Mouse (Mus musculus): ENCODE measurements around the gene Itsn1.
A peak's percentile ranks its signal among the peaks of the same experiment; 100 is the strongest.

Gene Itsn1

GRCm38 (mm10) chr16:91946261-91946660, 217.2 kb downstream of the Itsn1 start:
- no peak for DNase-seq (ENCODE audit: extremely low spot score)

GRCm38 (mm10) chr16:91947093-91947492, 218.0 kb downstream of the Itsn1 start:
- DNase-seq (ENCODE audit: extremely low spot score): no peak

- DNase-seq (ENCODE audit: extremely low spot score): no peak
Observed at GRCm38 (mm10) chr16:91953967-91954366, 224.9 kb downstream of the Itsn1 start.

- DNase-seq (ENCODE audit: extremely low spot score): no peak
Observed at GRCm38 (mm10) chr16:91954766-91955165, 225.7 kb downstream of the Itsn1 start.

GRCm38 (mm10) chr16:91962204-91962893, 233.3 kb downstream of the Itsn1 start:
- no peak for DNase-seq (ENCODE audit: extremely low spot score)

GRCm38 (mm10) chr16:91962894-91963555, 233.9 kb downstream of the Itsn1 start:
- peak; percentile 43 for DNase-seq (ENCODE audit: extremely low spot score)

DNA sequence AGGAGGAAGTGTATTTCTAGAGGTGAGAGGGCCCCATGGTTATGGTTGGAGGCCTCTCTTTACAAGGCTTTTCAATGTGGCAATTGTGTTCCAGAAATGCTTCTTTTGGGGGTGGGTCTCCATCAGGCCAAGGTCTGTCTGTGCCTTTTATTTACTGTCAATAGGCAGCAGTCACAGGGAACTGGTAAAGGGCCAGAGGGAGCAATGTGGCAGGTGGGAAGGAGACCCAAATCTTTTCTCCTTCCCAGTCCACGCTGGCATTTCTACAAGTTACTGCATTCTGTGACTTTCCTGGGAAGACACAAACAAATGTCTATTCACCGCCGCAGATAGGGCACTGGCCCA, 234.4 kb downstream of the Itsn1 start:
- DNase-seq (ENCODE audit: extremely low spot score): no peak

DNA sequence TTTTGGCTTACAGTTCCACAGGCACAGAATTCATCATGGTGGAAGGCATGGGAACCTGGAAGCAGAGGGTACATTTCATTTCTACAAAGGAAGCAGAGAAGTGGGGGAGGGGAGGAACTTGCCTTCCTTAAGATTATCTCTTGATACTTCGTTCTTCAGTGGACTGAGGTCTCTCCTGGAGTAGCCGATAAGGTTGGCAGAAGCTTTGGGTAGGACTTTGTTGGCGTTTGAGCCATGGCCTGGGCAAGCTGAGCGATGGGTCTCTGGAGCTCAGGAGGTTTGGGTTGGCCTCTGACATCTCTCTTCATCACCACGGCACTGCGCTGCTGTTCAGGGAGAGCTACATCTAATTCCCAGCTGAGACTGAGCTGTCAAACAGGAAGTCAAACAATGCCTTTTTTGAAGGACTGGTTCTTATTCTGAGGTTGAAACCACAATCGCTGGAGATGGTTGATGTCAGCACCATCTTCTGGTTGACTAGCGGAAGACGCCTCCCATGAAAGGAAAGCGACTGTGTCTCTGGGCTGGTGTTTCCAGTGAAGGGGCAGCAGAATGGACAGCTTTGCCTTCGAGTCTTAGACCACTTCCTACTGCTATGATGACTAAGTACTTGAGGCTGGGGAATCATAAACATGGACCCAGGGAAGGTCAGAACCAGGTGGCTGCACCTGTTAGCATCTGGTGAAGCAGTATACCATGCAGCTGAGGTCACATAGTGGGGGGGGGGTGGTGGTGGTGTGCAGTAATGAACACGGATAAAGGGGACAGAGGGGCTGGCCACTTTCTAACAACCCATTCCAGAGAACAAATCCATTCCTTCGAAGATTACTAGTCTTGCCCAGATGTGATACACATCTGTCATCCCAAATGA, 235.5 kb downstream of the Itsn1 start:
- DNase-seq (ENCODE audit: extremely low spot score): no peak

DNA sequence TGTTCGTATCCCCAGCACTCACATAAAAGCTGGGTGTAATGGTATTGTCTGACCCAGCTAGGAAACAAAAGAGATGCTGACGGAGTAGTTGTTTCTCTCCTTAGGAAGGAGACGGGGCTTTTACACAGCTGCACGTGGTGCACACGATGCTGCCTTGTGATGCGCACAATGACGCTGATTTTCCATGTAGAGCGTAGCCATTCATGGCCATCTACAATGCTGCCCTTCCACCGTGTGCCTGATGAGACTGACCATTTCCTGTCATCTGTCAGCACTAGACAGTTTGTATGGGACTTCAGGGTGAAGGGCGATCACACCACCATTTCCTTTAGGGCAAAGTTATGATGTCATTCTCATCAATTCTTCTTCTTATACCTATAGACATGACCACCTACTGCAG, 239.6 kb downstream of the Itsn1 start:
- DNase-seq (ENCODE audit: extremely low spot score): no peak

GRCm38 (mm10) chr16:91969516-91970031, 240.5 kb downstream of the Itsn1 start:
- peak; percentile 25 for DNase-seq (ENCODE audit: extremely low spot score)
